Mouse (Mus musculus): ENCODE results near the gene Rbm19.

- TF ChIP-seq GATA1 (IDR thresholded peaks at IDR 0.05; ENCODE audit: low read length) (no peak), TAL1 (IDR thresholded peaks at IDR 0.05; ENCODE audit: low read length) (no peak)
These were observed 12.8 kb downstream of the Rbm19 start for GRCm38 (mm10) chr5:120129070-120129469.
